Mouse (Mus musculus) cerebellum, adult 2 months (tissue): ENCODE results near the gene Dusp15.

Source experiments
- CTCF ChIP-seq: fragments of 200-500 bp; IDR thresholded peaks from 2 replicates; pipeline ENCODE4 v1.5.1; 2011; ENCODE audit warnings: low read depth, mild to moderate bottlenecking, control low read depth, low read length, moderate library complexity, borderline replicate concordance; ENCODE audit not compliant: insufficient read depth
- POLR2A ChIP-seq: fragments of 200-500 bp; IDR thresholded peaks from 2 replicates; pipeline ENCODE4 v1.6.1; 2011; ENCODE audit warnings: low read length, control low read depth, borderline replicate concordance; ENCODE audit not compliant: insufficient read depth

DNA sequence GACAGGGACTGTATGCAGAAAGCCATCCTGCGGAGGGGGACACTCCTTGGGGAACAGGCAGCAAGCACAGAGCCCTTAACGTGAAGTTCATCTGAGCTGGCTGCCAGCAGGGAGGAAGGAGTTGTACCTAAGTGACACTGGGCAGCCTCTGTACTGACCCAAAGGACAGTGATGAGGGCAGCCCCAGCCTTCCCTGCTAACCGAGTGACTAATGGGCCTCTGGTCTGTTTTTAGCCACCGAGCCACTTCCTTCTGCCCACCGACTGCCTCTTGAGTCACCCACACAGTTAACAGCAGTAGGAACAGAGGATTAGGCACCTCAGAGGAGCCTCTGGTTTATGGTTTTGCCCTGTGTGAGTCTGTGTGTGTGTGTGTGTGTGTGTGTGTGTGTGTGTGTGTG lies 24.1 kb downstream of the Dusp15 start:
- TF ChIP-seq CTCF (no peak), POLR2A (no peak)
